Mouse (Mus musculus) T-helper 17 cell (primary cell): ENCODE measurements around the gene Ccl20.

Experiments
- in situ Hi-C, 2 experiments: fragments of 300-600 bp; cut with MboI, MseI; formaldehyde crosslinking; loops; 1 replicate in 1 of 2; 2 replicates in 1 of 2; pipeline ENCODE4 v1.15.1; 2025; ENCODE audit warnings: high pct_unique_total_duplicates in 2 of 2

The Ccl20 gene

GRCm38 (mm10) chr1:83138721-83139120 is 22.2 kb downstream of the Ccl20 start:
- in situ Hi-C loops = no loop called here

GRCm38 (mm10) chr1:83141510-83141909 is 24.9 kb downstream of the Ccl20 start:
- in situ Hi-C loops = no loop called here

- in situ Hi-C loops = no loop called here
Measured at GRCm38 (mm10) chr1:83142055-83142454, 25.5 kb downstream of the Ccl20 start.

GRCm38 (mm10) chr1:83146547-83146946 is 30.0 kb downstream of the Ccl20 start:
- in situ Hi-C loops = no loop called here

- in situ Hi-C loops = no loop called here
Measured at GRCm38 (mm10) chr1:83150227-83150626, 33.7 kb downstream of the Ccl20 start.

GRCm38 (mm10) chr1:83152961-83153360 is 36.4 kb downstream of the Ccl20 start:
- in situ Hi-C loops = no loop called here

GRCm38 (mm10) chr1:83156876-83157275 is 40.3 kb downstream of the Ccl20 start:
- in situ Hi-C loops = no loop called here

- in situ Hi-C loops = no loop called here
Measured at GRCm38 (mm10) chr1:83159603-83160002, 43.0 kb downstream of the Ccl20 start, which contains the start of gene Daw1. Gene Daw1, plus strand, starts transcription at chr1:83159752.

- in situ Hi-C loops = no loop called here
Measured at GRCm38 (mm10) chr1:83161658-83162057, 45.1 kb downstream of the Ccl20 start.

GRCm38 (mm10) chr1:83164027-83164426 is 47.5 kb downstream of the Ccl20 start:
- in situ Hi-C loops = no loop called here
